Mouse (Mus musculus) kidney, adult 2 months (tissue): ENCODE data around the gene Foxred2.

Source experiments
- CTCF ChIP-seq: fragments of 200-500 bp; conservative IDR thresholded peaks from 2 replicates; pipeline ENCODE4 v1.5.1; 2011; ENCODE audit warnings: low read depth, mild to moderate bottlenecking, control low read depth, low read length, moderate library complexity, mixed read lengths; ENCODE audit not compliant: insufficient read depth, insufficient read length
- POLR2A ChIP-seq: fragments of 200-500 bp; IDR thresholded peaks from one replicate; pipeline ENCODE4 v1.6.1; 2011; ENCODE audit warnings: low read depth, low read length, control low read depth

GRCm38 (mm10) chr15:77894926-77895325, 61.6 kb downstream of the Foxred2 start:
- TF ChIP-seq CTCF (no peak), POLR2A (no peak)
